Mouse (Mus musculus) cerebellum, adult 8-10 months (tissue): ENCODE results near the gene Stox2.
A peak's percentile ranks its signal among the peaks of the same experiment; 100 is the strongest.

Experiments
- DNase-seq: peaks from one replicate; pipeline ENCODE4 v3.0.0; 2022

The Stox2 gene

GRCm38 (mm10) chr8:47351914-47352701 lies 94.1 kb downstream of the Stox2 start:
- DNase-seq = no peak

- DNase-seq = no peak
These were observed 97.1 kb downstream of the Stox2 start for GRCm38 (mm10) chr8:47349082-47349481.

GRCm38 (mm10) chr8:47347809-47348208 lies 98.4 kb downstream of the Stox2 start:
- DNase-seq = no peak

GRCm38 (mm10) chr8:47345772-47346103 lies 100.4 kb downstream of the Stox2 start:
- peak; percentile 24 for DNase-seq

GRCm38 (mm10) chr8:47345085-47345771 lies 100.9 kb downstream of the Stox2 start:
- DNase-seq = peak; percentile 10

- DNase-seq = no peak
These were observed 104.7 kb downstream of the Stox2 start for GRCm38 (mm10) chr8:47341474-47341873.

GRCm38 (mm10) chr8:47338691-47339323 lies 107.4 kb downstream of the Stox2 start:
- no peak for DNase-seq

- DNase-seq = no peak
These were observed 109.7 kb downstream of the Stox2 start for GRCm38 (mm10) chr8:47336433-47336832.

GRCm38 (mm10) chr8:47335940-47336339 lies 110.2 kb downstream of the Stox2 start:
- DNase-seq = no peak

GRCm38 (mm10) chr8:47334223-47334757 lies 111.9 kb downstream of the Stox2 start:
- DNase-seq = peak; percentile 71

- DNase-seq = no peak
These were observed 113.2 kb downstream of the Stox2 start for GRCm38 (mm10) chr8:47332941-47333340.

- no peak for DNase-seq
These were observed 115.2 kb downstream of the Stox2 start for GRCm38 (mm10) chr8:47330982-47331381.

- no peak for DNase-seq
These were observed 119.8 kb downstream of the Stox2 start for GRCm38 (mm10) chr8:47326348-47326747.

- DNase-seq = no peak
These were observed 121.9 kb downstream of the Stox2 start for GRCm38 (mm10) chr8:47324117-47324820.

- DNase-seq = no peak
These were observed 124.9 kb downstream of the Stox2 start for GRCm38 (mm10) chr8:47321282-47321681.

GRCm38 (mm10) chr8:47320707-47321106 lies 125.5 kb downstream of the Stox2 start:
- no peak for DNase-seq

- DNase-seq = no peak
These were observed 127.7 kb downstream of the Stox2 start for GRCm38 (mm10) chr8:47318468-47318867.

- DNase-seq = no peak
These were observed 138.0 kb downstream of the Stox2 start for GRCm38 (mm10) chr8:47308176-47308575.

- no peak for DNase-seq
These were observed 139.8 kb downstream of the Stox2 start for GRCm38 (mm10) chr8:47306372-47306771.

- no peak for DNase-seq
These were observed 140.3 kb downstream of the Stox2 start for GRCm38 (mm10) chr8:47305880-47306279.

- no peak for DNase-seq
These were observed 147.7 kb downstream of the Stox2 start for GRCm38 (mm10) chr8:47298460-47298859.

- no peak for DNase-seq
These were observed 156.5 kb downstream of the Stox2 start for GRCm38 (mm10) chr8:47289641-47290040.
